Mouse (Mus musculus) hindbrain, embryonic 16.5 days (tissue): ENCODE data around the gene Ypel5. TPM values are rescaled to one million over a fixed set of nuclear protein-coding genes. Genes with fewer than 3 reads are reported as not detected.

Experiments used
- ATAC-seq: fragments of 200-750 bp; cut with Nextera tagmentation; 2 replicates; pipeline ENCODE4 v1.8.0; 2017; ENCODE audit warnings: moderate TSS enrichment, moderate library complexity
- H3K27ac ChIP-seq: fragments of 300-500 bp; sonication (generic); 2 replicates; pipeline ENCODE4 v1.5.1; 2014; ENCODE audit warnings: low read depth, mild to moderate bottlenecking, control low read depth, low read length, moderate library complexity
- H3K27me3 ChIP-seq: fragments of 300-500 bp; sonication (generic); replicated peaks from 2 replicates; pipeline ENCODE4 v1.6.1; 2014; ENCODE audit warnings: low read length; ENCODE audit not compliant: control insufficient read depth, insufficient read depth
- H3K36me3 ChIP-seq: fragments of 300-500 bp; sonication (generic); 2 replicates; pipeline ENCODE4 v1.6.1; 2014; ENCODE audit warnings: mild to moderate bottlenecking, low read length, moderate library complexity, mixed read lengths; ENCODE audit not compliant: control insufficient read depth, insufficient read depth
- H3K4me1 ChIP-seq: fragments of 300-500 bp; sonication (generic); 2 replicates; pipeline ENCODE4 v1.6.1; 2014; ENCODE audit warnings: low read depth, low read length; ENCODE audit not compliant: control insufficient read depth, insufficient read depth
- H3K4me2 ChIP-seq: fragments of 300-500 bp; sonication (generic); 2 replicates; pipeline ENCODE4 v1.6.1; 2014; ENCODE audit warnings: mild to moderate bottlenecking, low read length, control low read depth, moderate library complexity
- H3K4me3 ChIP-seq: fragments of 300-500 bp; sonication (generic); 2 replicates; pipeline ENCODE4 v1.5.1; 2014; ENCODE audit warnings: mild to moderate bottlenecking, low read length, control low read depth, moderate library complexity
- H3K9ac ChIP-seq: fragments of 300-500 bp; sonication (generic); 2 replicates; pipeline ENCODE4 v1.6.1; 2014; ENCODE audit warnings: low read depth, mild to moderate bottlenecking, control low read depth, low read length, moderate library complexity
- H3K9me3 ChIP-seq: fragments of 300-500 bp; sonication (generic); 2 replicates; pipeline ENCODE4 v1.6.1; 2014; ENCODE audit warnings: mild to moderate bottlenecking, low read length, moderate library complexity; ENCODE audit not compliant: control insufficient read depth
- WGBS: fragments of 180-500 bp; shearing (Covaris S2); extraction: QIAGEN DNeasy Blood & Tissue Kit; methylation state at CpG from one replicate; pipeline ENCODE4 v1.1.7; 2014; 5-methylcytosine and 5-hydroxymethylcytosine counted together
- polyA plus RNA-seq: library from polyadenylated mRNA; unstranded; fragments of >200 nt; fragmentation: Nextera tagmentation; extraction: Ambion mirVana; gene quantifications from 2 replicates; pipeline ENCODE4 v1.2.1, GENCODE M21; 2015

The Ypel5 gene
- polyA plus RNA-seq, 1 experiment from 2014 or later, result 108 TPM

GRCm38 (mm10) chr17:72813419-72814315, 22.6 kb upstream of the Ypel5 start:
- H3K4me3 ChIP-seq, result no peak overlapping the region
- no peak overlapping the region for H3K9ac ChIP-seq
- ATAC-seq, result peak; percentile 72
- no peak overlapping the region for H3K27ac ChIP-seq
- no peaks in the 10 kb centered on the region for H3K36me3 ChIP-seq
- no peak overlapping the region for H3K4me2 ChIP-seq
- H3K27me3 ChIP-seq, result no peaks in the 10 kb centered on the region
- peaks cover 6% of the 10 kb centered on the region for H3K4me1 ChIP-seq
- no peaks in the 10 kb centered on the region for H3K9me3 ChIP-seq
- WGBS, result 12% methylated on average over 12 of the region's 12 CpGs

GRCm38 (mm10) chr17:72817574-72817973, 18.7 kb upstream of the Ypel5 start:
- H3K4me3 ChIP-seq, result no peak overlapping the region
- peaks cover 6% of the 10 kb centered on the region for H3K4me1 ChIP-seq
- H3K27ac ChIP-seq, result no peak overlapping the region
- H3K36me3 ChIP-seq, result no peaks in the 10 kb centered on the region
- no peaks in the 10 kb centered on the region for H3K9me3 ChIP-seq
- WGBS, result 87% methylated on average over 5 of the region's 5 CpGs
- ATAC-seq, result no peak
- no peak overlapping the region for H3K9ac ChIP-seq
- H3K27me3 ChIP-seq, result no peaks in the 10 kb centered on the region
- no peak overlapping the region for H3K4me2 ChIP-seq

GRCm38 (mm10) chr17:72819714-72820113, 16.5 kb upstream of the Ypel5 start:
- H3K9ac ChIP-seq, result no peak overlapping the region
- no peaks in the 10 kb centered on the region for H3K9me3 ChIP-seq
- H3K4me1 ChIP-seq, result no peaks in the 10 kb centered on the region
- no peaks in the 10 kb centered on the region for H3K27me3 ChIP-seq
- no peak overlapping the region for H3K4me2 ChIP-seq
- ATAC-seq, result no peak
- 75% methylated on average over 2 of the region's 2 CpGs for WGBS
- H3K4me3 ChIP-seq, result no peak overlapping the region
- H3K27ac ChIP-seq, result no peak overlapping the region
- H3K36me3 ChIP-seq, result no peaks in the 10 kb centered on the region

GRCm38 (mm10) chr17:72820425-72820824, 15.8 kb upstream of the Ypel5 start:
- no peaks in the 10 kb centered on the region for H3K4me1 ChIP-seq
- no peak overlapping the region for H3K9ac ChIP-seq
- 75% methylated on average over 4 of the region's 4 CpGs for WGBS
- H3K4me3 ChIP-seq, result no peak overlapping the region
- no peak overlapping the region for H3K4me2 ChIP-seq
- H3K36me3 ChIP-seq, result no peaks in the 10 kb centered on the region
- no peak overlapping the region for H3K27ac ChIP-seq
- ATAC-seq, result no peak
- H3K27me3 ChIP-seq, result no peaks in the 10 kb centered on the region
- no peaks in the 10 kb centered on the region for H3K9me3 ChIP-seq

- no peak overlapping the region for H3K27ac ChIP-seq
- no peak for ATAC-seq
- H3K4me3 ChIP-seq, result no peak overlapping the region
- H3K36me3 ChIP-seq, result no peaks in the 10 kb centered on the region
- H3K9me3 ChIP-seq, result no peaks in the 10 kb centered on the region
- H3K4me2 ChIP-seq, result no peak overlapping the region
- no peak overlapping the region for H3K9ac ChIP-seq
- H3K4me1 ChIP-seq, result no peaks in the 10 kb centered on the region
- H3K27me3 ChIP-seq, result no peaks in the 10 kb centered on the region
- 77% methylated on average over 1 of the region's 1 CpGs for WGBS
Observed at GRCm38 (mm10) chr17:72821923-72822322, 14.3 kb upstream of the Ypel5 start.

GRCm38 (mm10) chr17:72826916-72827534, 9.2 kb upstream of the Ypel5 start:
- no peak overlapping the region for H3K9ac ChIP-seq
- H3K27ac ChIP-seq, result no peak overlapping the region
- no peak overlapping the region for H3K4me2 ChIP-seq
- H3K4me3 ChIP-seq, result no peak overlapping the region
- ATAC-seq, result no peak
- no peaks in the 10 kb centered on the region for H3K4me1 ChIP-seq
- H3K27me3 ChIP-seq, result no peaks in the 10 kb centered on the region
- 83% methylated on average over 3 of the region's 3 CpGs for WGBS
- H3K36me3 ChIP-seq, result no peaks in the 10 kb centered on the region
- H3K9me3 ChIP-seq, result no peaks in the 10 kb centered on the region

GRCm38 (mm10) chr17:72828027-72828678, 8.1 kb upstream of the Ypel5 start:
- no peaks in the 10 kb centered on the region for H3K27me3 ChIP-seq
- no peak overlapping the region for H3K4me3 ChIP-seq
- no peak overlapping the region for H3K27ac ChIP-seq
- ATAC-seq, result no peak
- no peaks in the 10 kb centered on the region for H3K9me3 ChIP-seq
- no peaks in the 10 kb centered on the region for H3K36me3 ChIP-seq
- no peaks in the 10 kb centered on the region for H3K4me1 ChIP-seq
- 86% methylated on average over 3 of the region's 3 CpGs for WGBS
- no peak overlapping the region for H3K9ac ChIP-seq
- H3K4me2 ChIP-seq, result no peak overlapping the region

- 89% methylated on average over 8 of the region's 8 CpGs for WGBS
- Histone ChIP-seq H3K36me3 (no peaks in the 10 kb centered on the region), H3K27me3 (no peaks in the 10 kb centered on the region), H3K9ac (no peak overlapping the region), H3K27ac (no peak overlapping the region), H3K4me1 (no peaks in the 10 kb centered on the region), H3K4me3 (no peak overlapping the region), H3K9me3 (no peaks in the 10 kb centered on the region), H3K4me2 (no peak overlapping the region)
- ATAC-seq, result no peak
Observed at GRCm38 (mm10) chr17:72828687-72829086, 7.6 kb upstream of the Ypel5 start.

- no peaks in the 10 kb centered on the region for H3K27me3 ChIP-seq
- H3K4me1 ChIP-seq, result peaks cover 11% of the 10 kb centered on the region
- H3K9ac ChIP-seq, result peak overlapping the region; percentile 97
- ATAC-seq, result peak; percentile 68
- no peaks in the 10 kb centered on the region for H3K9me3 ChIP-seq
- H3K4me2 ChIP-seq, result peak overlapping the region; percentile 65
- WGBS, result under 1% methylated on average over 42 of the region's 77 CpGs
- peak overlapping the region; percentile 99 for H3K27ac ChIP-seq
- no peaks in the 10 kb centered on the region for H3K36me3 ChIP-seq
- H3K4me3 ChIP-seq, result peak overlapping the region; percentile 93
Observed at GRCm38 (mm10) chr17:72837140-72837712, 973 bp downstream of the Ypel5 start.
